Mouse (Mus musculus) lung, adult 2 months (tissue): ENCODE data around the gene Ttll1.

ENCODE experiments used
- CTCF ChIP-seq: fragments of 200-500 bp; IDR thresholded peaks from 2 replicates; pipeline ENCODE4 v1.5.1; 2011; ENCODE audit warnings: mild to moderate bottlenecking, low read length, control low read depth; ENCODE audit not compliant: insufficient read depth
- POLR2A ChIP-seq: fragments of 200-500 bp; IDR thresholded peaks from 2 replicates; pipeline ENCODE4 v1.6.1; 2011; ENCODE audit warnings: low read depth, mild to moderate bottlenecking, control low read depth, low read length, borderline replicate concordance; ENCODE audit errors: extremely low read depth

DNA sequence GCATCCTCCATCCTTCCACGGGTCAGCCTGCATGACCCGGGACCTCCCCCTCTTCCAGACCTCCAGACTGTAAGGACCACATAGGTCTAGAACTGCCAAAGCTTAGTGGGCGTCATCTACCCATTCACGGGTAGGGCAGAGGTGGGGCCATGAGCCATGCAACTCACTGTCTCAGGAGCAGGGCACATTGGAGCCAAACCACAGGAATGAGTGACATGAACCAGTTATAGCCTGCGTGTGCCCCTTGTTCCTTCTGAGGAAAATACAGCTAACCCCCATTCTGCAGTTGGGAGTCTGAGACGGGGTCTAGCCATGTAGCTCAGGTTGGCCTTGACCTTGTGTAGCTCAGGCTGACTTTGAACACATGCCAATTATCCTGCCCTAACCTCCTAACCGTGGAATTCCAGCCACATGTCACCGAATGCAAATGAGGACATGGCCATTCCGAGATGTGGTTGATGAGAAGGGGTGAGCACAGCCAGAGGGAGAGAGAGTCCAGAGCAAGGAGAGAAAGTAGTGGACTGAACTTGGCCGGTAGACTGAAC is 29.4 kb downstream of the Ttll1 start:
- TF ChIP-seq CTCF: no peak
- TF ChIP-seq POLR2A: no peak
